Mouse (Mus musculus): ENCODE measurements around the gene Atp10a. TPM values are rescaled to one million over a fixed set of nuclear protein-coding genes. Genes with fewer than 3 reads are reported as not detected.

Atp10a gene
- polyA plus RNA-seq, 1 experiment from 2014 or later: 0.20 TPM

DNA sequence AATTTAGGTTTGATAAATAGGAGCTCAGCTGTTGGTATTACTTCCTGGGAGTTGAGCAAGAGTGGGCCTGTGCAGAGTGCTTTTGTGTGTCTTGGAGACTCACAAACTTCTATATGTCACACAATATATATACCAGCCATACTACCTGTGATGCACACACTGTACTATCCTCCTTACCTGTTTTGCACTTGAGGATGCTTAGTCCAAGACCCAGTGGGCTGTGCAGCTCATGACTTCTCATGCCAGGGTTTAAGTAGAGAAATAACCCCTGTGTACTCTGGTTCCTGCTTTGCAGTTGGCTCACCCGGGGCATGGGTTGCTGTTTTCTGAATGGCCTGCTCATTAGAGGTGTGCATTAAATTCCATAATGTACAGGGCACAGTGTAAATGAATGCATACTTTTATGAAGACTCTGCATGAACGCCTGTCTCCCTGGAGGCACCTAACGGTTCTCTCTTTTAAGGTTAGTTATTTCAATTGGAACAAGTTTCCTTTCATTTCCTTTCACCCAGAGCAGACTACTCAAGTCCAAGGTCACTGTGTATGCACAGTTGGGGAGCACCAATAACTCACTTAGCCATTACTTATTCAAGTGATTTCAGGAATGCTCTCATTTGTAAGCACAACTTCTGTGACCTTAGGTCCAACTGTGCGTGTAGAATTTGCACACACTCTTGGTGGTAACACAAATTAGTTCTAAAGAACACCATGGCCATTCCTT, 63.4 kb downstream of the Atp10a start:
- H3K9me3 ChIP-seq (ENCODE audit: low read length): no peaks in the 10 kb centered on the region
- WGBS (ENCODE audit: insufficient replicate concordance): 68% methylated on average over 4 of the region's 4 CpGs
- H3K27me3 ChIP-seq (ENCODE audit: insufficient read depth, low read length): no peaks in the 10 kb centered on the region
- peaks cover 13% of the 10 kb centered on the region for H3K4me1 ChIP-seq (ENCODE audit: insufficient read depth)
- H3K27ac ChIP-seq (ENCODE audit: low read depth): no peak overlapping the region
- no peak overlapping the region for H3K4me2 ChIP-seq (ENCODE audit: low read depth, low read length)
- no peak for DNase-seq
- H3K36me3 ChIP-seq (replicated peaks; ENCODE audit: insufficient read depth, low read length): no peaks in the 10 kb centered on the region
- no peak for ATAC-seq
- no peak overlapping the region for H3K4me3 ChIP-seq (ENCODE audit: low read depth, low read length)
- TF ChIP-seq CTCF (IDR thresholded peaks at IDR 0.05; ENCODE audit: low read depth): no peak
- TF ChIP-seq EP300 (IDR thresholded peaks at IDR 0.05; ENCODE audit: low read depth): no peak
- H3K9ac ChIP-seq (replicated peaks): no peak overlapping the region

DNA sequence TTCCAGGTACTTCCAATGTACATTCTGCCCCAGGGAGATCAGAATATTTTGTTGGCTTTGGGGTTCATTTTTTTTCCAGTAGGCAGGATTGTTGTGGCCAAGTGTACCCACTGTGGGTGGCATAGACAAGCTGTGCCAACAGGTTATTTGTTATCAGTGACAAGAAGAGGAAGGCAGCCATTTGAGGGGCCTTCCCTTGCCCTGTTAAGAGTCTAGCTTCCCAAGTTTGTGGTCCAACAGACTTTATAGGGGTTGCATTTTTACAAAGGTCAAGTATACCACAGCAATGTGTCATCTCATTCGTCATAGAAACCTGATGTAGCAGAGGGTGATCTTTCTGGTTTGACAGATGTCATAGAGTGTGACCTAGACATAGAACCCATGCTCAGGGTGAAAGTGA, 66.3 kb downstream of the Atp10a start:
- Histone ChIP-seq H3K9ac (replicated peaks) (no peak overlapping the region), H3K4me2 (ENCODE audit: low read depth, low read length) (no peak overlapping the region), H3K36me3 (replicated peaks; ENCODE audit: insufficient read depth, low read length) (no peaks in the 10 kb centered on the region), H3K27ac (ENCODE audit: low read depth) (no peak overlapping the region), H3K27me3 (ENCODE audit: insufficient read depth, low read length) (no peaks in the 10 kb centered on the region), H3K9me3 (ENCODE audit: low read length) (no peaks in the 10 kb centered on the region), H3K4me1 (ENCODE audit: insufficient read depth) (peaks cover 13% of the 10 kb centered on the region), H3K4me3 (ENCODE audit: low read depth, low read length) (no peak overlapping the region)
- no peak for DNase-seq
- WGBS (ENCODE audit: insufficient replicate concordance): 46% methylated on average over 1 of the region's 1 CpGs
- no peak for ATAC-seq
- TF ChIP-seq EP300 (IDR thresholded peaks at IDR 0.05; ENCODE audit: low read depth) (no peak), CTCF (IDR thresholded peaks at IDR 0.05; ENCODE audit: low read depth) (no peak)

DNA sequence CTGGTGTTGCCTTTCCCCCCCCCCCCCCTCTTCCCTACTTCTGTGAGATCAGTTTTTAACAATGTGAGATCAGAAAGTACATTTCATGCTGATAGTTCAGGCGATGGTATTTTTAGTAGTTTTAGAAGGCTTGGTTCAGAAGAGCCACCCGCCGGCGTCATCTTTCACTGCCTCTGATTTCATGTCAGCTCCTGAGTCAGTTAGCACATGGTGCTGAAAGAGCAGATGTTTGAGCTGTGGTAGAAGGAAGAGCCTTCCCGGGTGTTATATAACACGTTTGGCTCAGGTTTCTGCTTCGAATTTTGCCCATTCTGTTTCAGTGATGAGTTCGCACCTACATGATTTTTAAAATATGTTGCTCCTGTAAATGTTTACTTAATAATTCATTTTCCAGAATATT, 74.2 kb downstream of the Atp10a start:
- no peak overlapping the region for H3K4me2 ChIP-seq (ENCODE audit: low read depth, low read length)
- no peak for DNase-seq
- H3K4me3 ChIP-seq (ENCODE audit: low read depth, low read length): no peak overlapping the region
- WGBS (ENCODE audit: insufficient replicate concordance): 17% methylated on average over 8 of the region's 8 CpGs
- no peaks in the 10 kb centered on the region for H3K36me3 ChIP-seq (replicated peaks; ENCODE audit: insufficient read depth, low read length)
- no peak for ATAC-seq
- H3K4me1 ChIP-seq (ENCODE audit: insufficient read depth): peaks cover 2% of the 10 kb centered on the region; the same call in 1 of the 2 replicates
- no peak overlapping the region for H3K9ac ChIP-seq (replicated peaks)
- H3K27me3 ChIP-seq (ENCODE audit: insufficient read depth, low read length): no peaks in the 10 kb centered on the region
- no peak for TF ChIP-seq EP300 (IDR thresholded peaks at IDR 0.05; ENCODE audit: low read depth)
- no peak for TF ChIP-seq CTCF (IDR thresholded peaks at IDR 0.05; ENCODE audit: low read depth)
- no peaks in the 10 kb centered on the region for H3K9me3 ChIP-seq (ENCODE audit: low read length)
- no peak overlapping the region for H3K27ac ChIP-seq (ENCODE audit: low read depth)

DNA sequence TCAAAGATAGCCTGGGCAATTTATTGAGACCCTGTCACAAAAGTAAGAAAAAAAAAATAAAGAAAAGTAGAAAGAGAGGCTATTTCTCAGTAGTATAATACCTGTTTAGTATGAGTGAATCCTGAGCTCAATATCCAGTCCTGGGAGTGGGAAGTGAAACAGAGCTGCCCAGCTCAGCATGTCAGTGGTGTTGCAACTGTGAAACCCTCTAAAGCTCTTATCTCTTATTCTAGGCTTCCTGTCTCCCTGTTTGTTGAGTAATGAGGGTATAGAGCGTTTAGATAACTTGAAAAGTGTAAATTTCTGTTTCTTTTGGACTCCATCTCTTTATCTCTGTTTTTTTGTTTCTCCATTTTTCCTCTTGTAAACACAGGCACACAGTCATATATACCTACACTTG, 74.9 kb downstream of the Atp10a start:
- 0 out of 2 replicates have a peak, but pooled peaks have one; percentile 25 for ATAC-seq
- Histone ChIP-seq H3K36me3 (replicated peaks; ENCODE audit: insufficient read depth, low read length) (no peaks in the 10 kb centered on the region), H3K4me1 (ENCODE audit: insufficient read depth) (peaks cover 2% of the 10 kb centered on the region; the same call in 1 of the 2 replicates), H3K27ac (ENCODE audit: low read depth) (no peak overlapping the region), H3K4me2 (ENCODE audit: low read depth, low read length) (no peak overlapping the region), H3K9me3 (ENCODE audit: low read length) (no peaks in the 10 kb centered on the region), H3K9ac (replicated peaks) (no peak overlapping the region), H3K4me3 (ENCODE audit: low read depth, low read length) (no peak overlapping the region), H3K27me3 (ENCODE audit: insufficient read depth, low read length) (no peaks in the 10 kb centered on the region)
- 0% methylated on average over 1 of the region's 1 CpGs for WGBS (ENCODE audit: insufficient replicate concordance)
- no peak for DNase-seq
- TF ChIP-seq CTCF (IDR thresholded peaks at IDR 0.05; ENCODE audit: low read depth) (no peak), EP300 (IDR thresholded peaks at IDR 0.05; ENCODE audit: low read depth) (no peak; the same call in 1 of the 2 replicates)

DNA sequence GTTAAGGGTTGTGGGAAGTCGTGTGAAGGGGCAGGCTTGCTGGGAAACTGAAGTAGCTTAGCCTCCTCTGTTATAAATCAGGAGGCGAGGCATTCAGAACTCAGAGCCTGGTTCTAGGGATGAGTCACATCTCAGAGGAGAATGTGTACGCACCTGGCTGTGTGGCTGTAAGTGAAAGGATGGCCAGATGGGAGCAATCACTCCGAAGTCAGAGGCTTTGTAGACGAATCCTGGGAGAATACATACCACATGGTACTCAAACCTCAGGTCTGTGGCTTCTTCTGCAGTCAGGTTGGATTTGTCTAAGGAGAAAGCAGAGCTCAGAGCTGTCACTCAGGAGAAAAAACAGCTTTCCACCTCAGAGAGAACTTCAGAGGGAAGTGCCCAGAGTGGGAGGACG, 76.4 kb downstream of the Atp10a start:
- no peak overlapping the region for H3K4me2 ChIP-seq (ENCODE audit: low read depth, low read length)
- no peak overlapping the region for H3K27ac ChIP-seq (ENCODE audit: low read depth)
- H3K9me3 ChIP-seq (ENCODE audit: low read length): no peaks in the 10 kb centered on the region
- DNase-seq (no peak), ATAC-seq (no peak)
- no peak for TF ChIP-seq EP300 (IDR thresholded peaks at IDR 0.05; ENCODE audit: low read depth)
- no peak for TF ChIP-seq CTCF (IDR thresholded peaks at IDR 0.05; ENCODE audit: low read depth)
- H3K4me1 ChIP-seq (ENCODE audit: insufficient read depth): peaks cover 2% of the 10 kb centered on the region; the same call in 1 of the 2 replicates
- H3K27me3 ChIP-seq (ENCODE audit: insufficient read depth, low read length): no peaks in the 10 kb centered on the region
- no peaks in the 10 kb centered on the region for H3K36me3 ChIP-seq (replicated peaks; ENCODE audit: insufficient read depth, low read length)
- H3K9ac ChIP-seq (replicated peaks): no peak overlapping the region
- H3K4me3 ChIP-seq (ENCODE audit: low read depth, low read length): no peak overlapping the region
- WGBS (ENCODE audit: insufficient replicate concordance): 55% methylated on average over 6 of the region's 6 CpGs

DNA sequence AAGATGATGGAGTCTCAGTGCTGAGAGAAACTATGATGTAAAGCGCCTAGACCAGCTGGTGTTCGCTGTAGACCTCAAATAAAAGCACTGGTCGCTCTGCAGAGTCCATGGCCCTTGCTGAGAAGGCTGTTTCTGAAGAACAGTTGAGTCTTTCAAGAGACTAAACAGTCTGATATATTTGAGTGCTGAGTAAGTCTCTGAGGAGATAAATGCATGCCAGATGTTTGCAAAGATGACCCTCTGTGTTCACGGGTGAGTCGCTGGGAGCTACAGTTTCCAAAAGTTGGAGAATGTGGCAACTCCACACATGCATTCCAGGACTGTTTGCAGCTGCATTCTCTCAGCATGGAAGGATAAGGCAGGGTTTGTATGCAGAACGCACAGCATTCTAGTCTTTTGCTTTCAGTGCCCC, 77.5 kb downstream of the Atp10a start:
- Histone ChIP-seq H3K36me3 (replicated peaks; ENCODE audit: insufficient read depth, low read length) (no peaks in the 10 kb centered on the region), H3K9ac (replicated peaks) (no peak overlapping the region), H3K4me1 (ENCODE audit: insufficient read depth) (peaks cover 2% of the 10 kb centered on the region; the same call in 1 of the 2 replicates), H3K4me2 (ENCODE audit: low read depth, low read length) (no peak overlapping the region), H3K27ac (ENCODE audit: low read depth) (no peak overlapping the region), H3K27me3 (ENCODE audit: insufficient read depth, low read length) (no peaks in the 10 kb centered on the region), H3K4me3 (ENCODE audit: low read depth, low read length) (no peak overlapping the region), H3K9me3 (ENCODE audit: low read length) (no peaks in the 10 kb centered on the region)
- no peak for TF ChIP-seq EP300 (IDR thresholded peaks at IDR 0.05; ENCODE audit: low read depth)
- no peak for TF ChIP-seq CTCF (IDR thresholded peaks at IDR 0.05; ENCODE audit: low read depth)
- 56% methylated on average over 6 of the region's 6 CpGs for WGBS (ENCODE audit: insufficient replicate concordance)
- ATAC-seq (no peak), DNase-seq (no peak)

All from liver, postnatal 0 days (tissue).